Mouse (Mus musculus): Measurements from ENCODE around the gene Ap3b1.

Gene Ap3b1

DNA sequence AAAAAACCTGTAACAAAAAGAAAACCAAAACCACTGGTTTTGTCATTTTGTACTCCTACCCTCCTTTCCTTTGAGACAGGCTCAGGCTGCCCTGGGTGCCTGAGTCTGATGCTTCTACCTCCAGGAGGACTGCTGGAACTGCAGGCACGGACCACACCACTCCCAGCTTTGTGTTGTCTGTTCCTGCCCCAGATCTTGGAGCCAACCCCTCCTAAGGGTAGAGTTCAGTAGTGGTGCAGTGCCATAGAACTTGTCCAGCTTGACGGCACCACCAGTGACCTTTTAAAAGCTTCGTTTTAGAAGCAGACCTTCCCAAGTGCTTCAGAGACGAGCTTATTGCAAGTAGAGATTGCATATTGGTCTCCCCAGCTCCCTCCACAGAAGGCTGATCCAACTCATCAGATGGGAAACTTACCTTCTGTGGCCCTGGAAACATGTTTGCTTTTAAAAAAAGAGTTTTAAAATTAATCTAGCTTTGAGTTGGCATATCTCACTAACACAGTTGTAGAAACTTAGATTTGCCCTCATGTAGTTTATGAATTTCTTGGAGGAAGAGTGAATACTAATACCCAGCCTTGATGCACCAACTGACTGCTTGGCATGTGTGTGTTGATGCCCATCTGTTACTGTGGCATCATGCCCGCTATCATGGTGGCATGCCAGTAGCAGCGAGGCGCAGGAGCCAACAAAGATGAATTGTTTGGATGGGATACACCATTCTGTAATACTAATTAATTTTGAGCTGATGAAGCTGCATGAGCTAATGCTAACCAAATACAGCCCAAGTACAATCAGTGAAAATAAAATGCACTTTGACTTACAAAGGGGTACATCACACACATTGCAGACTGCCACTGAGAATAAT is 17.0 kb downstream of the Ap3b1 start:
- DNase-seq (ENCODE audit: low spot score): no peak

GRCm38 (mm10) chr13:94379006-94379405 is 20.2 kb downstream of the Ap3b1 start:
- no peak for DNase-seq (ENCODE audit: low spot score)

- DNase-seq (ENCODE audit: low spot score): no peak
Observed at GRCm38 (mm10) chr13:94381427-94381826, 22.7 kb downstream of the Ap3b1 start.

GRCm38 (mm10) chr13:94381829-94382675 is 23.3 kb downstream of the Ap3b1 start:
- DNase-seq (ENCODE audit: low spot score): no peak

- DNase-seq (ENCODE audit: low spot score): no peak
Observed at GRCm38 (mm10) chr13:94384931-94385570, 26.3 kb downstream of the Ap3b1 start.

DNA sequence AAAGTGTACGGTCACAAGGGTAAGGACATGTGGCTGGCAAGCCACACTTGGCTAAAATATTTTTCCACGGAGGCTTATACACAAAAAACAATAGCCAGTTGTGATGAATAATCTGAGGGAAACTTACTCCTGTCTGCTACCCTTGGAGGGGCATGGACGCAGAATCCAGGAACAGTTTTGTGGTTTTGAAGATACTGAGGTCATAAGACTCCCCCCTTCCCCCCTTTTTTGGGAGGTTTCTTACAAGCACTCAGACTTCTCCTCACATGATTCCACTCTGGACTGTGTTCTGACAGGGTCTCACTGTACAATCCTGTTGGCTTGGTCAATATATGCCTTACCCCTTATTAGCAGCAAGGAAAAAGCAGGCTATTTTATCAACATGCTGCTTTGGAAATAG is 29.8 kb downstream of the Ap3b1 start:
- no peak for DNase-seq (ENCODE audit: low spot score)

DNA sequence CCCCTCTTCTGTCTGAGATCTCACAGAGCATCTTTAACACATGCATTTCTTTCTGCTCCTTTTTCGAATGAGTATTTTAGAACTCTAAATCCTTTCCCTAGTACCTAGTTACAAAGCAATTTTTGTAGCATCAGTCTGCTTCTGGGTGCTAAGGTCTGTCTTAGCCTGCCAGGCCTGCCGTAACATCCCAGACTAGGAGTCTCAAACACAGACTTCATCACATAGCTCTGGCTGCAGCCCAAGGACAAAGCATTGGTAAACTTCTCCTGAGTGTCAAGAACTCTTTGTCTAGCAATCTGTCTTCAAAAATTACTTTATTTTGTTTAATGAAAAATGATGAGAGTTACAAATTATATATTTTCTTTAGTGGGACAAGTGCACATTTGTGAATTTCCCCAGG is 30.8 kb downstream of the Ap3b1 start:
- DNase-seq (ENCODE audit: low spot score): no peak

GRCm38 (mm10) chr13:94392282-94392681 is 33.5 kb downstream of the Ap3b1 start:
- DNase-seq (ENCODE audit: low spot score): no peak

DNA sequence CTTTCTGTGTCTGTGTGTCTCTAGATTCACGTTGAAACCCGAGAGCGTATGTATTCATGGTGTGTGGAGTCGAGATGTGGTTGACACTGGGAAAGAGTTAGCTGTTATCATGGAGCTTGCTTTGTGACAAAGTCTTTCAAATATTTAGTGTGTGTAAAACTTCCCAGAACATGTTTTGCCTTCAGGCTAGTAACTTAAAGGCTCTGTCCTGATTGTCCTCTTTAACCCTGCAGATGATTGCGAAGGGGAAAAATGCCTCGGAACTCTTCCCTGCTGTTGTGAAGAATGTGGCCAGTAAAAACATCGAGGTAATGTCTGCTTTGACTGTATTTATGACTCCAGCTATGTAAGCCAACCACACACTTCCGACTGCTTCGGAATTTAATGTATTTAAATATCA is 35.7 kb downstream of the Ap3b1 start:
- no peak for DNase-seq (ENCODE audit: low spot score)

DNA sequence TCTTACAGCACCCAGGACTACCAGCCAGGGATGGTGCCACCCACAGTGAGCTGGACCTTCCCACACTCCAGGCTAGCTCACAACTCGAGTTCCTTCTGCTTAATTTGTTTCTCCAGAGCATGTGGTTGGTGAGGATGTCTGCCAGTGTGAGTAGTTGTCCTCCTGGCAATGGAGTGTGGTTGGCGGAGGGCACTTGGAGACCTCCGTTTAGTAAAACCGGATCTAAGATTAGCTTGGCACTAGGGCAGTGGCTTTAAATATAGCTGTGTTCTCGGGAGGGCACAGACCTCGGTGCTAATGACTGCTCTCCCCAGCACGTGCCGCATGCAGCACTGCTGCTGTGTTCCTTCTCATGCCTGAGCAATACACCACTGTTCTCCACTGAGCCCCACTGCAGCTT is 37.0 kb downstream of the Ap3b1 start:
- DNase-seq (ENCODE audit: low spot score): no peak

DNA sequence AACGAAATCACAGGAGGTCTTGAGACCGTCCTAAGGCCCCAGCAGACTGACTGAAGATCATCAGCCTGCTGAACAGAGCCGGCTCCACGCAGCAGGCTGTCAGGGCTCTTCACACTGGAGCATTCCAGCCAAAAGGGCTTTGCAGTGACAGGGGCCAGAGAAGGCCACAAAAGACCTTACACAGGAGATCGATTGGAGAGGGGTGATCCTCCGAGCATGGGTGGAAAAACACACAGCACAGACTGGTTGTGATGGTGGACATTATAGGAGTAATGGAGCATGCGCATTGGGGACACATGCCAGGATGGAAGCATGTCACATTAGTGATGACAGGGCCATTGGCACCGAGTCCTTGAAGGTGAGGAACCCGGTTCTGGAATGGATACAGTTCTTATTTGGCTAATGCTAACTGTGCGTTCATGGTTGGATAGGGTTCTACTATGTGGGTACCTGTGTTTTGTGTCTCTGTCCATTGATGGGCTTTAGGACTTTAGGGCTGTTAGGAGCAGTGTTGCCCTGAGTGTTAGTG is 37.7 kb downstream of the Ap3b1 start:
- DNase-seq (ENCODE audit: low spot score): no peak

DNA sequence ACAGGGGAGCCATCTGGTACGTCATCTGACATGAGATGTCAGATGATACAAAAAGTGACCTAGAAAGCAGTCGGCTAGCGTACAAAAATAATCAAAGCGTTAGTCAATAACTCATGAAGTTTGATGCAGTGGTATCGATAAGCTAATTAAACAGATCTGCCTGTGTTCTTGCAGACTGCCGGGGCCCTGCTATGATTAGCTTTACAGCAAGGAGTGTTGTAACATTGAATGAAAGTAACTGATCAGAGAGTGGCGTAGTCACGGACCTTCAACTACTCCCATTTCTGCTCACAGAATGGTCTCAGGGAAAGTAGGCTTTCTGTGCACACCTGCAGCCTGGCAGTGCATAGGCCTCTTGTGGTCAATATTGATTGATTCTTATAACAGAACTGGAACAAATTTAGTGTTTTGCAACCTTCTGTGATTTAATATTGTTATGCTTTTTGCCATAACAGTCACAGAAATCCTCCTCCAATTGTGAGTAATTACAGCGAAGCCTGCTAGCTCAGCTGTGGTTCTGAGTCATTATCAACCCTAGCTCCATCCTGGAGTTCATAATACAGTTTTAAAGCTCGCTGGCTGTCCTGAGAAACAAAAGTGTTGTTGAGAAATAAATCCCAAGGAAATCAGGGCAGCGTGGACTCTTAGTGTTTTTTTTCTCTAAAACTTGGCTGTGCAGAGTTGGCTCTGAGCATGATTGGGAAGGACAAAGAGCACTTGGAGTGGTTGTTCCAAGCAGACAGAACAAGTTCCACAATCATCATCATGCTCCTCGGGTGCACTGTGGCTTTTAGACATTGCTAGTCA is 40.0 kb downstream of the Ap3b1 start:
- DNase-seq (ENCODE audit: low spot score): no peak

- DNase-seq (ENCODE audit: low spot score): no peak
Observed at GRCm38 (mm10) chr13:94400465-94400864, 41.7 kb downstream of the Ap3b1 start.

- DNase-seq (ENCODE audit: low spot score): no peak
Observed at GRCm38 (mm10) chr13:94423600-94423999, 64.8 kb downstream of the Ap3b1 start.

DNA sequence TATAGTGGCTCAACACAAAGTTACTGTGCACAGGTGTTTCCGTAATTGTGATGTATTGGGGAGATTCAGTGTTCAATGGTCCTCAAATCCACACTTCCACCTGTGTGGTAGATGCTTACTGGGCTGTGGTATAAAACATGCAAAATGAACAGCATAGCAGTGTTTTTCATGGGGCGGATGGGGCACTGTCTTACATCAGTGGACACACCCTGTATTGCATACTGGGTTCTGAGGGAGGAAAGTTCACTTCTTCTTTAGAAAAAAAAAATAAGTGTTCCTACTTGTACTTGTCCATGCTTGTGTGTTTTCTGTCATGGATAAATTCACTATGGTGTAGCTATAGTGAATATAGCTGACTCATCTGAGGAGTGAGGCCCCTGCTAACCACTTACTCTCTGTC is 70.8 kb downstream of the Ap3b1 start:
- no peak for DNase-seq (ENCODE audit: low spot score)

GRCm38 (mm10) chr13:94439386-94439785 is 80.6 kb downstream of the Ap3b1 start:
- DNase-seq (ENCODE audit: low spot score): no peak

DNA sequence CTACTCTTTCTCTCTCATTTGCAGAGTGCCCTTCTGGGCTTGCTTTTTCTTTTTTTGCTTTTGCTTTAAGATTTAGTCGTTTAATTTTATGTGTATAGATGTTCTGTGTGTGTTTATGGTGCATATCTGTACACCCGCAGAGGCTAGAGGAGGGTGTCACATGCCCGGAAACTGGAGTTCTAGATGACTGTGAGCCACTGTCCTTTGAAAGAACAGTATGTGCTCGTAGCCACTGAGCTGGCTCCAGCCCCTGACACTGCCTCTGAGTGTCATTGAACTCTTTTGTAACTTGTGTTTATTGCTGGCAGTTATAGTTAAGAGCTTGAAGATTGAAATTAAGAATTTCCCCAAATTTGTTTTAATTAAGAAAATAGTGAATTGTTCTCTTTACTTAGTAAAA is 82.4 kb downstream of the Ap3b1 start:
- no peak for DNase-seq (ENCODE audit: low spot score)

DNA sequence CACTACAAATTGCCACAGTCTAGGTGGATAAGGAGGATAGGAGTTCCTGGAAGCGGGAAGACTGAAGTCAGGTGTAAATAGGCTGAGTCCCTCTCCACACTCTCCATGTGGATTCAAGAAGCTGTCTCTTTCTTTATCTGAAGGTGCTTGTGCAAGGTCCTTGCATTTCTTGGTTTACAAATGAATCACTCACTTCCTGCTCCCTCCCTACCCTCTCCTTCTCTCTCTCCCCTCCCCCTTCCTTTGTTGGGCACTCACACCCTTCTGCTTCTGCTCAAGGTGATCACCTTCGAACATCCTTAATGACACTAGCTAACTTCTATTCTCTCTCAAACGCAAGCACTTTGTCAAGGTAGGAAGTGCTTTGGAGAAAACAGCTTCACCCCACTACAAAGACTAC is 84.7 kb downstream of the Ap3b1 start:
- DNase-seq (ENCODE audit: low spot score): no peak

DNA sequence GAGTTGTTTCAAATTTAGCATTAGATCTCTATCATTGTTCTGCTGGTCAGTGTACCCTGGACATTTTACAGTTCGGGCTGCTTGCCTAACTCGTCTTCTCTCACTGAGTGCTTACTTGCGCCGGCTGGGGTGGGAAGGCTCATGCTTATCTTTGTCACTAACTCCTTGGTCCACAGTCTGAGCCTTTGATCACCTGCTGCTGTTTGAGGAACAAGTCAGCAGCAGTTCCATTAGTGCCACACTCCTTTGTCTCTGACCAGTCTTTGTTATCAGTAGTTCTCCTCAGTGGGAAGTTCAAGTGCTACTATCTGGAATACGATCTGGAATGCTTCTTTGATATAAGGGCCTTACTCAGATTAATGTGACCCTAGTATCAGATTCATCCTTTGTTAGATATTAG is 86.3 kb downstream of the Ap3b1 start:
- no peak for DNase-seq (ENCODE audit: low spot score)

- DNase-seq (ENCODE audit: low spot score): no peak
Observed at GRCm38 (mm10) chr13:94447003-94447402, 88.2 kb downstream of the Ap3b1 start.

- DNase-seq (ENCODE audit: low spot score): no peak
Observed at GRCm38 (mm10) chr13:94449593-94449992, 90.8 kb downstream of the Ap3b1 start.

DNA sequence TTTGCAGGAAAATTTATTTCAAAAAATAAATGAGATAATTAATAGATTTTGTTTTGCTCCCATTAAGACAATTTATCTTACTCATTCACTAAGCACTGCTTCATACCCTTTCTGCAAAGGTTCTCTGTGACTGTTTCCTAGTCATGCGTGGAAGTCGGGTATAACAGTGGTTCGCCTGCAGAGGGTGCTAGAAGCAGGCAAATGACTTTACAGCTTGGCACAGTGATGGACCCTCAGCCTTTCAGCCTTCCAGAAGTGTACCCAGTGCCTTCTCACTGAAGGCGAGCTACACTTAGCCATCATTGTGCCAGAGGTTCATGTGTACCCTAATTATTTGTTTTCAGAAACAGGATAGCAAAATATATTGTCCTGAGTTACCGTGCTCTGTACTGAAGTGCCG is 92.5 kb downstream of the Ap3b1 start:
- peak; percentile 42 for DNase-seq (ENCODE audit: low spot score)

Data from ovary, postnatal 36 days (tissue).